In genomic region chr1:66003897-66004660, GRCm38 (mm10) we compare ENCODE assay signal across 12 mouse cellular contexts.
DNase-seq lines count a peak whose midpoint lies in the region; ATAC-seq lines count a peak whose summit lies in the region.
"Had no signal": no experiment of that assay in that cellular context is flagged by ENCODE, and none has a peak within 500 bp of the region (broad histone marks: within the 10 kb centered on the region; RNA-seq: fewer than 3 reads in every experiment).

No protein-coding gene starts in this region.

- no peak overlapping the region for H3K4me3 ChIP-seq in forebrain, embryonic 12.5 days (replicated peaks)
- no peak overlapping the region for H3K4me3 ChIP-seq in forebrain, embryonic 16.5 days (replicated peaks; ENCODE audit: low read length)
- H3K4me3 ChIP-seq in midbrain, embryonic 14.5 days (replicated peaks; ENCODE audit: low read depth, low read length) = no peak overlapping the region
- H3K4me3 ChIP-seq in midbrain, embryonic 11.5 days (ENCODE audit: low read depth, low read length) = no peak overlapping the region
- H3K4me3 ChIP-seq in limb, embryonic 12.5 days (replicated peaks) = no peak overlapping the region
- H3K4me3 ChIP-seq in stomach, embryonic 16.5 days (replicated peaks; ENCODE audit: low read length) = peak overlapping the region; percentile 11
- H3K4me3 ChIP-seq: heart, embryonic 13.5 days; layer of hippocampus, adult 2 months had no signal

- H3K27me3 ChIP-seq in forebrain, embryonic 12.5 days = no peaks in the 10 kb centered on the region
- no peaks in the 10 kb centered on the region for H3K27me3 ChIP-seq in forebrain, embryonic 16.5 days (replicated peaks; ENCODE audit: control insufficient read depth, insufficient read depth, low read length)
- H3K27me3 ChIP-seq in midbrain, embryonic 14.5 days (ENCODE audit: control insufficient read depth, insufficient read depth, low read length) = no peaks in the 10 kb centered on the region
- H3K27me3 ChIP-seq in midbrain, embryonic 11.5 days (ENCODE audit: control insufficient read depth, insufficient read depth, low read length) = no peaks in the 10 kb centered on the region
- peaks cover 14% of the 10 kb centered on the region for H3K27me3 ChIP-seq in limb, embryonic 12.5 days
- H3K27me3 ChIP-seq in stomach, embryonic 16.5 days (ENCODE audit: control insufficient read depth, insufficient read depth, low read length) = no peaks in the 10 kb centered on the region
- H3K27me3 ChIP-seq: heart, embryonic 13.5 days had no signal

- no peak overlapping the region for H3K9ac ChIP-seq in forebrain, embryonic 12.5 days
- no peak overlapping the region for H3K9ac ChIP-seq in forebrain, embryonic 16.5 days (replicated peaks; ENCODE audit: low read depth, low read length)
- no peak overlapping the region for H3K9ac ChIP-seq in midbrain, embryonic 14.5 days (replicated peaks; ENCODE audit: low read length)
- no peak overlapping the region for H3K9ac ChIP-seq in midbrain, embryonic 11.5 days (ENCODE audit: low read length)
- H3K9ac ChIP-seq in limb, embryonic 12.5 days (replicated peaks) = no peak overlapping the region
- no peak overlapping the region for H3K9ac ChIP-seq in stomach, embryonic 16.5 days (ENCODE audit: low read length)
- H3K9ac ChIP-seq: heart, embryonic 13.5 days had no signal

- no peak overlapping the region for H3K27ac ChIP-seq in forebrain, embryonic 12.5 days
- no peak overlapping the region for H3K27ac ChIP-seq in forebrain, embryonic 16.5 days (ENCODE audit: low read length)
- H3K27ac ChIP-seq in midbrain, embryonic 14.5 days (replicated peaks; ENCODE audit: low read depth, low read length) = no peak overlapping the region
- H3K27ac ChIP-seq in midbrain, embryonic 11.5 days (ENCODE audit: low read depth, low read length) = no peak overlapping the region
- no peak overlapping the region for H3K27ac ChIP-seq in limb, embryonic 12.5 days
- no peak overlapping the region for H3K27ac ChIP-seq in stomach, embryonic 16.5 days (ENCODE audit: low read length)
- H3K27ac ChIP-seq: heart, embryonic 13.5 days; layer of hippocampus, adult 2 months had no signal

- peaks cover 7% of the 10 kb centered on the region; the same call in 1 of the 2 replicates for H3K4me1 ChIP-seq in forebrain, embryonic 12.5 days
- H3K4me1 ChIP-seq in forebrain, embryonic 16.5 days (replicated peaks; ENCODE audit: control insufficient read depth, insufficient read depth, low read length) = peaks cover 2% of the 10 kb centered on the region; the same call in 1 of the 2 replicates
- no peaks in the 10 kb centered on the region for H3K4me1 ChIP-seq in midbrain, embryonic 14.5 days (ENCODE audit: control insufficient read depth, insufficient read depth, low read length)
- no peaks in the 10 kb centered on the region for H3K4me1 ChIP-seq in midbrain, embryonic 11.5 days (ENCODE audit: control insufficient read depth, insufficient read depth, low read length)
- peaks cover 7% of the 10 kb centered on the region for H3K4me1 ChIP-seq in limb, embryonic 12.5 days (replicated peaks)
- peaks cover 5% of the 10 kb centered on the region; the same call in 1 of the 2 replicates for H3K4me1 ChIP-seq in stomach, embryonic 16.5 days (ENCODE audit: control insufficient read depth, insufficient read depth, low read length)
- H3K4me1 ChIP-seq: heart, embryonic 13.5 days had no signal

- H3K4me2 ChIP-seq in forebrain, embryonic 12.5 days = no peak overlapping the region
- no peak overlapping the region for H3K4me2 ChIP-seq in forebrain, embryonic 16.5 days (ENCODE audit: low read length)
- H3K4me2 ChIP-seq in midbrain, embryonic 14.5 days (ENCODE audit: low read length) = no peak overlapping the region
- H3K4me2 ChIP-seq in midbrain, embryonic 11.5 days = no peak overlapping the region
- peak overlapping the region; percentile 52 for H3K4me2 ChIP-seq in limb, embryonic 12.5 days
- peak overlapping the region; percentile 31 for H3K4me2 ChIP-seq in stomach, embryonic 16.5 days (ENCODE audit: low read depth, low read length)
- H3K4me2 ChIP-seq: heart, embryonic 13.5 days had no signal

- peak; percentile 45; the same call in 1 of the 2 replicates for ATAC-seq in forebrain, embryonic 12.5 days (ENCODE audit: low FRiP score)
- no peak for ATAC-seq in forebrain, embryonic 16.5 days
- ATAC-seq in midbrain, embryonic 14.5 days (ENCODE audit: low FRiP score, low TSS enrichment) = no peak
- no peak for ATAC-seq in midbrain, embryonic 11.5 days (ENCODE audit: low FRiP score)
- peak; percentile 84 for ATAC-seq in limb, embryonic 12.5 days (ENCODE audit: insufficient number of reproducible peaks, insufficient read depth, low FRiP score, low TSS enrichment, low read depth)
- peak; percentile 50 for ATAC-seq in stomach, embryonic 16.5 days (ENCODE audit: insufficient read depth, low FRiP score)

- H3K9me3 ChIP-seq in forebrain, embryonic 12.5 days = no peaks in the 10 kb centered on the region
- H3K9me3 ChIP-seq in forebrain, embryonic 16.5 days (ENCODE audit: control insufficient read depth, low read length) = no peaks in the 10 kb centered on the region
- H3K9me3 ChIP-seq in midbrain, embryonic 14.5 days (ENCODE audit: control insufficient read depth, low read length) = no peaks in the 10 kb centered on the region
- H3K9me3 ChIP-seq in midbrain, embryonic 11.5 days (ENCODE audit: control insufficient read depth, low read length) = no peaks in the 10 kb centered on the region
- peaks cover 3% of the 10 kb centered on the region; the same call in 1 of the 2 replicates for H3K9me3 ChIP-seq in limb, embryonic 12.5 days
- no peaks in the 10 kb centered on the region for H3K9me3 ChIP-seq in stomach, embryonic 16.5 days (replicated peaks; ENCODE audit: control insufficient read depth, low read length)
- H3K9me3 ChIP-seq: heart, embryonic 13.5 days had no signal

- no peaks in the 10 kb centered on the region for H3K36me3 ChIP-seq in forebrain, embryonic 12.5 days (replicated peaks)
- no peaks in the 10 kb centered on the region for H3K36me3 ChIP-seq in forebrain, embryonic 16.5 days (ENCODE audit: control insufficient read depth, insufficient read depth)
- H3K36me3 ChIP-seq in midbrain, embryonic 14.5 days (ENCODE audit: control insufficient read depth, insufficient read depth, low read length) = no peaks in the 10 kb centered on the region
- H3K36me3 ChIP-seq in midbrain, embryonic 11.5 days (ENCODE audit: control insufficient read depth, insufficient read depth, low read length) = no peaks in the 10 kb centered on the region
- no peaks in the 10 kb centered on the region for H3K36me3 ChIP-seq in limb, embryonic 12.5 days
- no peaks in the 10 kb centered on the region for H3K36me3 ChIP-seq in stomach, embryonic 16.5 days (ENCODE audit: control insufficient read depth, insufficient read depth, low read length)
- H3K36me3 ChIP-seq: heart, embryonic 13.5 days had no signal

- peak; percentile 13 for DNase-seq in midbrain, embryonic 14.5 days
- DNase-seq in midbrain, embryonic 11.5 days (ENCODE audit: low spot score, missing footprints) = no peak
- DNase-seq in left cerebral cortex, adult 18-20 months (ENCODE audit: low spot score in 2 of 2) = no peak
- no peak for DNase-seq in ovary, postnatal 14 days (ENCODE audit: low spot score)
- DNase-seq: lung, postnatal 36 days; thymus, adult 18-20 months had no signal

- WGBS in forebrain, embryonic 12.5 days = 45% methylated on average over 17 of the region's 17 CpGs
- WGBS in forebrain, embryonic 16.5 days = 34% methylated on average over 17 of the region's 17 CpGs
- 66% methylated on average over 17 of the region's 17 CpGs for WGBS in midbrain, embryonic 14.5 days
- 79% methylated on average over 17 of the region's 17 CpGs for WGBS in midbrain, embryonic 11.5 days
- WGBS in limb, embryonic 12.5 days = 14% methylated on average over 17 of the region's 17 CpGs
- WGBS in stomach, embryonic 16.5 days = 21% methylated on average over 17 of the region's 17 CpGs

Comparison
In these comparisons a context has a peak if more than half of its experiments do, and no peak if none do; other contexts are left out.
1. ATAC-seq: peak in forebrain, embryonic 12.5 days (single experiment), limb, embryonic 12.5 days (single experiment) and stomach, embryonic 16.5 days (single experiment); none in forebrain, embryonic 16.5 days (single experiment), midbrain, embryonic 14.5 days (single experiment) and midbrain, embryonic 11.5 days (single experiment).
2. H3K4me2 ChIP-seq: peak in limb, embryonic 12.5 days (single experiment) and stomach, embryonic 16.5 days (single experiment); none in forebrain, embryonic 12.5 days (single experiment), forebrain, embryonic 16.5 days (single experiment), midbrain, embryonic 14.5 days (single experiment) and midbrain, embryonic 11.5 days (single experiment).